Mouse (Mus musculus) intestine, embryonic 15.5 days (tissue): ENCODE data around the gene Spi1. TPM values are rescaled to one million over a fixed set of nuclear protein-coding genes. Genes with fewer than 3 reads are reported as not detected.

Experiments
- ATAC-seq: fragments of 200-750 bp; cut with Nextera tagmentation; 2 replicates; pipeline ENCODE4 v1.8.0; 2017; ENCODE audit warnings: moderate TSS enrichment, moderate library complexity
- H3K27ac ChIP-seq: fragments of 300-500 bp; sonication (generic); 2 replicates; pipeline ENCODE4 v1.5.1; 2015; ENCODE audit warnings: mild to moderate bottlenecking, inconsistent platforms
- H3K27me3 ChIP-seq: fragments of 300-500 bp; sonication (generic); replicated peaks from 2 replicates; pipeline ENCODE4 v1.6.1; 2015; ENCODE audit warnings: inconsistent platforms
- H3K36me3 ChIP-seq: fragments of 300-500 bp; sonication (generic); 2 replicates; pipeline ENCODE4 v1.6.1; 2015; ENCODE audit warnings: inconsistent platforms
- H3K4me1 ChIP-seq: fragments of 300-500 bp; sonication (generic); replicated peaks from 2 replicates; pipeline ENCODE4 v1.6.1; 2015; ENCODE audit warnings: inconsistent platforms
- H3K4me2 ChIP-seq: fragments of 300-500 bp; sonication (generic); replicated peaks from 2 replicates; pipeline ENCODE4 v1.6.1; 2015; ENCODE audit warnings: mild to moderate bottlenecking, inconsistent platforms
- H3K4me3 ChIP-seq: fragments of 300-500 bp; sonication (generic); replicated peaks from 2 replicates; pipeline ENCODE4 v1.5.1; 2015; ENCODE audit warnings: inconsistent platforms
- H3K9ac ChIP-seq: fragments of 300-500 bp; sonication (generic); 2 replicates; pipeline ENCODE4 v1.6.1; 2015; ENCODE audit warnings: inconsistent platforms
- H3K9me3 ChIP-seq: fragments of 300-500 bp; sonication (generic); 2 replicates; pipeline ENCODE4 v1.6.1; 2016; ENCODE audit warnings: inconsistent platforms
- WGBS: fragments of 180-500 bp; shearing (Covaris S2); methylation state at CpG from one replicate; pipeline ENCODE4 v1.1.7; 2015; 5-methylcytosine and 5-hydroxymethylcytosine counted together
- polyA plus RNA-seq: library from polyadenylated mRNA; unstranded; fragments of >200 nt; fragmentation: Nextera tagmentation; extraction: Ambion mirVana; gene quantifications from 2 replicates; pipeline ENCODE4 v1.2.1, GENCODE M21; 2015

The Spi1 gene
- polyA plus RNA-seq, 1 experiment from 2014 or later, result 7.9 TPM

GRCm38 (mm10) chr2:91070076-91070800, 12.0 kb upstream of the Spi1 start, which contains the start of gene Slc39a13:
Gene Slc39a13 (minus strand): TSS chr2:91070417.
- Histone ChIP-seq H3K27me3 (no peaks in the 10 kb centered on the region), H3K9ac (peak within 1 kb of the TSS; percentile 54), H3K4me3 (peak within 1 kb of the TSS; percentile 61), H3K4me2 (peak within 1 kb of the TSS; percentile 76), H3K4me1 (peaks cover 19% of the 10 kb centered on the region), H3K36me3 (peaks cover 11% of the 10 kb centered on the region; the same call in 1 of the 2 replicates), H3K9me3 (no peaks in the 10 kb centered on the region), H3K27ac (peak within 1 kb of the TSS; percentile 86)
- ATAC-seq, result peak; percentile 98
- WGBS, result under 1% methylated on average over 68 of the region's 69 CpGs

- Histone ChIP-seq H3K4me2 (peak overlapping the region; percentile 76), H3K27me3 (no peaks in the 10 kb centered on the region), H3K27ac (peak overlapping the region; percentile 86; the same call in 1 of the 2 replicates), H3K4me1 (peaks cover 19% of the 10 kb centered on the region), H3K9ac (peak overlapping the region; percentile 54), H3K36me3 (peaks cover 9% of the 10 kb centered on the region; the same call in 1 of the 2 replicates), H3K4me3 (peak overlapping the region; percentile 61), H3K9me3 (no peaks in the 10 kb centered on the region)
- WGBS, result 81% methylated on average over 10 of the region's 10 CpGs
- ATAC-seq, result no peak
Observed at GRCm38 (mm10) chr2:91071059-91071458, 11.1 kb upstream of the Spi1 start.

GRCm38 (mm10) chr2:91072092-91072491, 10.1 kb upstream of the Spi1 start:
- no peak for ATAC-seq
- H3K27me3 ChIP-seq, result no peaks in the 10 kb centered on the region
- 24% methylated on average over 1 of the region's 1 CpGs for WGBS
- no peak overlapping the region for H3K27ac ChIP-seq
- H3K9me3 ChIP-seq, result no peaks in the 10 kb centered on the region
- no peak overlapping the region for H3K4me2 ChIP-seq
- peaks cover under 1% of the 10 kb centered on the region; the same call in 1 of the 2 replicates for H3K36me3 ChIP-seq
- H3K4me3 ChIP-seq, result no peak overlapping the region
- no peak overlapping the region for H3K9ac ChIP-seq
- H3K4me1 ChIP-seq, result peaks cover 19% of the 10 kb centered on the region

GRCm38 (mm10) chr2:91077957-91078313, 4.3 kb upstream of the Spi1 start:
- Histone ChIP-seq H3K9me3 (no peaks in the 10 kb centered on the region), H3K27me3 (no peaks in the 10 kb centered on the region), H3K36me3 (no peaks in the 10 kb centered on the region), H3K4me3 (peak overlapping the region; percentile 49), H3K4me2 (peak overlapping the region; percentile 95), H3K27ac (no peak overlapping the region), H3K4me1 (peaks cover 2% of the 10 kb centered on the region), H3K9ac (peak overlapping the region; percentile 63; the same call in 1 of the 2 replicates)
- no peak for ATAC-seq
- WGBS, result 19% methylated on average over 12 of the region's 12 CpGs

- H3K4me3 ChIP-seq, result peak overlapping the region; percentile 49
- peaks cover 2% of the 10 kb centered on the region for H3K4me1 ChIP-seq
- peak overlapping the region; percentile 63 for H3K9ac ChIP-seq
- WGBS, result 1% methylated on average over 27 of the region's 36 CpGs
- H3K27ac ChIP-seq, result no peak overlapping the region
- H3K27me3 ChIP-seq, result no peaks in the 10 kb centered on the region
- ATAC-seq, result peak; percentile 82
- H3K4me2 ChIP-seq, result peak overlapping the region; percentile 95
- H3K36me3 ChIP-seq, result no peaks in the 10 kb centered on the region
- H3K9me3 ChIP-seq, result no peaks in the 10 kb centered on the region
Observed at GRCm38 (mm10) chr2:91078314-91079025, 3.7 kb upstream of the Spi1 start.

GRCm38 (mm10) chr2:91079026-91079384, 3.2 kb upstream of the Spi1 start:
- WGBS, result 27% methylated on average over 5 of the region's 5 CpGs
- Histone ChIP-seq H3K4me3 (peak overlapping the region; percentile 49), H3K27ac (no peak overlapping the region), H3K4me2 (peak overlapping the region; percentile 95), H3K36me3 (no peaks in the 10 kb centered on the region), H3K9ac (peak overlapping the region; percentile 63), H3K27me3 (no peaks in the 10 kb centered on the region), H3K4me1 (peaks cover 2% of the 10 kb centered on the region), H3K9me3 (no peaks in the 10 kb centered on the region)
- no peak for ATAC-seq

GRCm38 (mm10) chr2:91080784-91081513, 1.2 kb upstream of the Spi1 start:
- peaks cover 2% of the 10 kb centered on the region for H3K4me1 ChIP-seq

GRCm38 (mm10) chr2:91082844-91083243, 654 bp downstream of the Spi1 start:
- no peaks in the 10 kb centered on the region for H3K9me3 ChIP-seq
- ATAC-seq, result peak; percentile 8; the same call in 1 of the 2 replicates
- no peak overlapping the region for H3K4me2 ChIP-seq
- WGBS, result 62% methylated on average over 11 of the region's 11 CpGs
- H3K4me1 ChIP-seq, result peaks cover 2% of the 10 kb centered on the region
- no peak overlapping the region for H3K27ac ChIP-seq
- H3K36me3 ChIP-seq, result no peaks in the 10 kb centered on the region
- H3K9ac ChIP-seq, result no peak overlapping the region
- H3K4me3 ChIP-seq, result no peak overlapping the region
- H3K27me3 ChIP-seq, result no peaks in the 10 kb centered on the region

More at GRCm38 (mm10) chr2:91080784-91081513, 1.2 kb upstream of the Spi1 start:
- Histone ChIP-seq H3K9ac (no peak overlapping the region), H3K27me3 (no peaks in the 10 kb centered on the region), H3K27ac (no peak overlapping the region), H3K4me2 (no peak overlapping the region), H3K9me3 (no peaks in the 10 kb centered on the region), H3K36me3 (no peaks in the 10 kb centered on the region), H3K4me3 (no peak overlapping the region)
- WGBS, result 67% methylated on average over 8 of the region's 8 CpGs
- ATAC-seq, result no peak

GRCm38 (mm10) chr2:91083366-91083940, 1.3 kb downstream of the Spi1 start:
- H3K4me1 ChIP-seq, result peaks cover 2% of the 10 kb centered on the region
- no peak for ATAC-seq

GRCm38 (mm10) chr2:91084179-91084820, 2.1 kb downstream of the Spi1 start:
- WGBS, result 79% methylated on average over 15 of the region's 15 CpGs
- no peak for ATAC-seq
- Histone ChIP-seq H3K4me2 (no peak overlapping the region), H3K4me3 (no peak overlapping the region), H3K4me1 (no peaks in the 10 kb centered on the region), H3K9ac (no peak overlapping the region), H3K27me3 (no peaks in the 10 kb centered on the region), H3K27ac (no peak overlapping the region), H3K36me3 (no peaks in the 10 kb centered on the region), H3K9me3 (no peaks in the 10 kb centered on the region)

More at GRCm38 (mm10) chr2:91083366-91083940, 1.3 kb downstream of the Spi1 start:
- WGBS, result 57% methylated on average over 1 of the region's 1 CpGs
- Histone ChIP-seq H3K27me3 (no peaks in the 10 kb centered on the region), H3K4me3 (no peak overlapping the region), H3K36me3 (no peaks in the 10 kb centered on the region), H3K4me2 (no peak overlapping the region), H3K9me3 (no peaks in the 10 kb centered on the region), H3K27ac (no peak overlapping the region), H3K9ac (no peak overlapping the region)

- H3K4me3 ChIP-seq, result no peak overlapping the region
- H3K9me3 ChIP-seq, result no peaks in the 10 kb centered on the region
- H3K36me3 ChIP-seq, result no peaks in the 10 kb centered on the region
- ATAC-seq, result no peak
- H3K4me1 ChIP-seq, result no peaks in the 10 kb centered on the region
- no peak overlapping the region for H3K9ac ChIP-seq
- WGBS, result 86% methylated on average over 14 of the region's 14 CpGs
- no peaks in the 10 kb centered on the region for H3K27me3 ChIP-seq
- no peak overlapping the region for H3K27ac ChIP-seq
- no peak overlapping the region for H3K4me2 ChIP-seq
Observed at GRCm38 (mm10) chr2:91085494-91086391, 3.6 kb downstream of the Spi1 start.
